ENCODE assay signal across 12 mouse cellular contexts in the genomic region with DNA sequence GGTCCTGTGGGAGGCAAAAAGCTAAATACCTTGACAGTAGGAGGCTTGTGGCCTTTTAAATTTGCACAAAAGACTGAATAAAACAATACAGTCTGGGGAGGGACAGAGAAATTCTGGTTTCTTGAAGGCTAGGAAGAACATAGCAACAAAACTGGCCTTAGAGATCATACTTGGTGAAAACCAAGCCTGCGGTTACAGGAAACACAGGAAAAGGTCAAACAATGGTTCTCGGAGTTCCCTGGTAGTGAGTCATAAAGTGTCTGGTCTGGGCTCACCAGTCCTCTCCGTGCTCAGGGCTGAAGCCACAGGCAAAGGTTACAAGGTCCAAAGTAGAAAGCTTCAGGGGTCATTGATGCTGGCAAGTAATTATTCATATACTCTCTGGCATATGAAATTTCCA.
"Had no signal": no experiment of that assay in that cellular context is flagged by ENCODE, and none has a peak within 500 bp of the region (broad histone marks: within the 10 kb centered on the region; RNA-seq: fewer than 3 reads in every experiment).

No protein-coding gene starts in this region.

- H3K4me2 ChIP-seq: liver, embryonic 11.5 days; liver, embryonic 15.5 days; midbrain, embryonic 15.5 days; neural tube, embryonic 12.5 days had no signal

- H3K4me1 ChIP-seq: liver, embryonic 15.5 days; midbrain, embryonic 10.5 days; midbrain, embryonic 15.5 days; neural tube, embryonic 12.5 days had no signal

- DNase-seq: lung, adult 2 months; lung, postnatal 4 days; thymus, postnatal 4 days had no signal

- H3K27ac ChIP-seq: left cerebral cortex, adult 2 months; limb, embryonic 10.5 days; liver, embryonic 15.5 days; midbrain, embryonic 10.5 days; midbrain, embryonic 15.5 days; neural tube, embryonic 12.5 days; stomach, postnatal 0 days had no signal

- H3K9ac ChIP-seq: liver, embryonic 15.5 days; midbrain, embryonic 15.5 days; neural tube, embryonic 12.5 days had no signal

- ATAC-seq: lung, postnatal 0 days; midbrain, embryonic 15.5 days had no signal

- H3K36me3 ChIP-seq: limb, embryonic 10.5 days; liver, embryonic 15.5 days; midbrain, embryonic 10.5 days; midbrain, embryonic 15.5 days; neural tube, embryonic 12.5 days had no signal

- H3K9me3 ChIP-seq: limb, embryonic 10.5 days; liver, embryonic 15.5 days; midbrain, embryonic 10.5 days; midbrain, embryonic 15.5 days; neural tube, embryonic 12.5 days had no signal

- H3K4me3 ChIP-seq: left cerebral cortex, adult 2 months; limb, embryonic 10.5 days; liver, embryonic 15.5 days; midbrain, embryonic 10.5 days; midbrain, embryonic 15.5 days; neural tube, embryonic 12.5 days had no signal

- H3K27me3 ChIP-seq: liver, embryonic 15.5 days; midbrain, embryonic 15.5 days; neural tube, embryonic 12.5 days had no signal
